Mouse (Mus musculus): ENCODE results near the gene Tbc1d2b.

GRCm38 (mm10) chr9:90260600-90261375 is 9.8 kb downstream of the Tbc1d2b start:
- TF ChIP-seq MAX (IDR thresholded peaks at IDR 0.05; ENCODE audit: low read depth) = no peak
- no peak for TF ChIP-seq POLR2AphosphoS2 (IDR thresholded peaks at IDR 0.05; ENCODE audit: insufficient read length, low read depth)
- TF ChIP-seq USF1 (IDR thresholded peaks at IDR 0.05; ENCODE audit: low read depth) = no peak
- no peak for TF ChIP-seq SRF (IDR thresholded peaks at IDR 0.05; ENCODE audit: control insufficient read depth, insufficient read length, low read depth)
